Mouse (Mus musculus): ENCODE measurements around the gene Chrm3. TPM values are rescaled to one million over a fixed set of nuclear protein-coding genes. Genes with fewer than 3 reads are reported as not detected.

The Chrm3 gene
- polyA plus RNA-seq, 2 experiments: 0.98 to 1.8 TPM

DNA sequence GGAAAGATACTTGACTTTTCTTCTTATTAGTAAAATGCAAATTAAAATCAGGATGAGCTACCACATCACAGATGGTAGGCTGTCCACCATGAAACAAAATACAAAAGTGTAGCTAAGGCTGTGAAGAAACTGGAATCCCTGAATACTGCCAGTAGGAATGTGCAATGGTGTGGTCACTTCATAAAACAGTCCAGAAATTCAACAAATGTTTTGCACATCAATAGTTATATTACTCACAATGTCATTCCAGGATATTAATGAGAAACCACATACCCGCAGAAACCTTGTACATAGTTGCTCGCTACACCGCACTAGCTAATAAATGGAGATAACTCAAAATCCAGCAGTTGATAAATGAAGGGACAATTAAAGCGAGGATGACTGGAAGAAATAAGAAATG lies 447.9 kb downstream of the Chrm3 start:
- H3K9me3 ChIP-seq (ENCODE audit: control insufficient read depth, low read length): no peaks in the 10 kb centered on the region
- no peaks in the 10 kb centered on the region for H3K4me1 ChIP-seq (ENCODE audit: control insufficient read depth, insufficient read depth, low read length)
- H3K36me3 ChIP-seq (ENCODE audit: control insufficient read depth, insufficient read depth, low read length): no peaks in the 10 kb centered on the region
- no peak overlapping the region for H3K27ac ChIP-seq (replicated peaks; ENCODE audit: low read depth, low read length)
- no peak overlapping the region for H3K4me3 ChIP-seq (replicated peaks; ENCODE audit: low read length)
- no peak for TF ChIP-seq POLR2A (IDR thresholded peaks at IDR 0.05; ENCODE audit: borderline replicate concordance, extremely low read depth, insufficient read depth, insufficient read length)
- no peaks in the 10 kb centered on the region for H3K27me3 ChIP-seq (ENCODE audit: control insufficient read depth, insufficient read depth, low read length)
- H3K4me2 ChIP-seq (replicated peaks; ENCODE audit: low read depth, low read length, severe bottlenecking): no peak overlapping the region
- H3K9ac ChIP-seq (ENCODE audit: low read depth, low read length, severe bottlenecking): no peak overlapping the region
- ATAC-seq (ENCODE audit: low FRiP score, low read depth): no peak
- no peak for DNase-seq (ENCODE audit: low spot score)
- WGBS: 90% methylated on average over 4 of the region's 4 CpGs

GRCm38 (mm10) chr13:9908707-9909106 lies 451.9 kb downstream of the Chrm3 start:
- WGBS: 82% methylated on average over 2 of the region's 2 CpGs
- no peaks in the 10 kb centered on the region for H3K4me1 ChIP-seq (ENCODE audit: control insufficient read depth, insufficient read depth, low read length)
- no peak for ATAC-seq (ENCODE audit: low FRiP score, low read depth)
- H3K36me3 ChIP-seq (ENCODE audit: control insufficient read depth, insufficient read depth, low read length): no peaks in the 10 kb centered on the region
- no peak for TF ChIP-seq POLR2A (IDR thresholded peaks at IDR 0.05; ENCODE audit: borderline replicate concordance, extremely low read depth, insufficient read depth, insufficient read length)
- H3K9me3 ChIP-seq (ENCODE audit: control insufficient read depth, low read length): peaks cover 5% of the 10 kb centered on the region; the same call in 1 of the 2 replicates
- no peak overlapping the region for H3K4me3 ChIP-seq (replicated peaks; ENCODE audit: low read length)
- H3K27me3 ChIP-seq (ENCODE audit: control insufficient read depth, insufficient read depth, low read length): no peaks in the 10 kb centered on the region
- H3K9ac ChIP-seq (ENCODE audit: low read depth, low read length, severe bottlenecking): no peak overlapping the region
- no peak overlapping the region for H3K4me2 ChIP-seq (replicated peaks; ENCODE audit: low read depth, low read length, severe bottlenecking)
- H3K27ac ChIP-seq (replicated peaks; ENCODE audit: low read depth, low read length): no peak overlapping the region
- DNase-seq (ENCODE audit: low spot score): no peak

DNA sequence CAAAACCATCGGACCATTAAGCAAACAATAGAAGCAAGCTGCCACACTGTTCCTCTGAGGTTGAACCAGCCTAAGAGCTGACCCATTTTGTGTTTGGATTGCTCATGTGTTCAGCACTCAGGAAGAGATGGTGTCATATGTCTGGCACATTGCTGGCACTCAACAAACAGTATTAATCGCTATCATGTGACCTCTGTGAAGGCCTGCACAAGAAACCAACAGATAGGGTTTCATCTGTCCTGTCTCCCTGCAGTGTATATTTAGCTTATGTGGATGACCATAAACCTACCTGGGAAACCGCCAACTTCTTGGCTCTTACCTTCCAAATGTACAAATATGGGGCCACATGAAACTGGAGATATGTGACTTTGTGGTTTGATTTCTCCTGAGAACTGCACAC lies 453.4 kb downstream of the Chrm3 start:
- Histone ChIP-seq H3K4me3 (replicated peaks; ENCODE audit: low read length) (no peak overlapping the region), H3K9me3 (ENCODE audit: control insufficient read depth, low read length) (peaks cover 5% of the 10 kb centered on the region; the same call in 1 of the 2 replicates), H3K4me2 (replicated peaks; ENCODE audit: low read depth, low read length, severe bottlenecking) (no peak overlapping the region), H3K27ac (replicated peaks; ENCODE audit: low read depth, low read length) (no peak overlapping the region), H3K36me3 (ENCODE audit: control insufficient read depth, insufficient read depth, low read length) (no peaks in the 10 kb centered on the region), H3K9ac (ENCODE audit: low read depth, low read length, severe bottlenecking) (no peak overlapping the region), H3K27me3 (ENCODE audit: control insufficient read depth, insufficient read depth, low read length) (no peaks in the 10 kb centered on the region), H3K4me1 (ENCODE audit: control insufficient read depth, insufficient read depth, low read length) (no peaks in the 10 kb centered on the region)
- WGBS: 76% methylated on average over 3 of the region's 3 CpGs
- no peak for TF ChIP-seq POLR2A (IDR thresholded peaks at IDR 0.05; ENCODE audit: borderline replicate concordance, extremely low read depth, insufficient read depth, insufficient read length)
- no peak for ATAC-seq (ENCODE audit: low FRiP score, low read depth)
- DNase-seq (ENCODE audit: low spot score): no peak

DNA sequence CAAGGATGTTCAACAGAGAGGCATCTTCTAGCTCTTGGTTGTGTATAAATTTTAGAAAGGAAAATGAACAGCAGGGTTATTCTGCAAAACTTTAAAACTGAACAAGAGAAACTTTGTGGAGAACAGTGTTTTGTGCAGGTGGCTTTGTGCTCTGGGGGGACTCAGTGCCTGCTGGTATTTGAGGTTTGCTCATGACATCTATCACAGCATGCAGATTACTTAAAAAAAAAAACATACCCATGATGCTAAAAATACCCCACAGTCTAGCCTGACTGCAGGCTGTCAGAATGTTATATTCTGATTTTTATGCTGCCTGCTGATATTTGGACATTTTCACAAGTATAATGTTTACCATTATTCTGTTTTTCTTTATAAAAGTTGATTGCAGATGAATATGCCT lies 456.2 kb downstream of the Chrm3 start:
- ATAC-seq (ENCODE audit: low FRiP score, low read depth) (no peak), DNase-seq (ENCODE audit: low spot score) (no peak)
- Histone ChIP-seq H3K9ac (ENCODE audit: low read depth, low read length, severe bottlenecking) (no peak overlapping the region), H3K4me1 (ENCODE audit: control insufficient read depth, insufficient read depth, low read length) (no peaks in the 10 kb centered on the region), H3K36me3 (ENCODE audit: control insufficient read depth, insufficient read depth, low read length) (no peaks in the 10 kb centered on the region), H3K4me3 (replicated peaks; ENCODE audit: low read length) (no peak overlapping the region), H3K9me3 (ENCODE audit: control insufficient read depth, low read length) (peaks cover 5% of the 10 kb centered on the region; the same call in 1 of the 2 replicates), H3K27me3 (ENCODE audit: control insufficient read depth, insufficient read depth, low read length) (no peaks in the 10 kb centered on the region), H3K4me2 (replicated peaks; ENCODE audit: low read depth, low read length, severe bottlenecking) (no peak overlapping the region), H3K27ac (replicated peaks; ENCODE audit: low read depth, low read length) (no peak overlapping the region)
- TF ChIP-seq POLR2A (IDR thresholded peaks at IDR 0.05; ENCODE audit: borderline replicate concordance, extremely low read depth, insufficient read depth, insufficient read length): no peak

- H3K36me3 ChIP-seq (ENCODE audit: control insufficient read depth, insufficient read depth, low read length): no peaks in the 10 kb centered on the region
- no peak overlapping the region for H3K4me3 ChIP-seq (replicated peaks; ENCODE audit: low read length)
- H3K27me3 ChIP-seq (ENCODE audit: control insufficient read depth, insufficient read depth, low read length): no peaks in the 10 kb centered on the region
- WGBS: 78% methylated on average over 5 of the region's 5 CpGs
- peaks cover 5% of the 10 kb centered on the region; the same call in 1 of the 2 replicates for H3K9me3 ChIP-seq (ENCODE audit: control insufficient read depth, low read length)
- TF ChIP-seq POLR2A (IDR thresholded peaks at IDR 0.05; ENCODE audit: borderline replicate concordance, extremely low read depth, insufficient read depth, insufficient read length): no peak
- no peak overlapping the region for H3K9ac ChIP-seq (ENCODE audit: low read depth, low read length, severe bottlenecking)
- H3K4me1 ChIP-seq (ENCODE audit: control insufficient read depth, insufficient read depth, low read length): no peaks in the 10 kb centered on the region
- ATAC-seq (ENCODE audit: low FRiP score, low read depth) (no peak), DNase-seq (ENCODE audit: low spot score) (no peak)
- no peak overlapping the region for H3K4me2 ChIP-seq (replicated peaks; ENCODE audit: low read depth, low read length, severe bottlenecking)
- no peak overlapping the region for H3K27ac ChIP-seq (replicated peaks; ENCODE audit: low read depth, low read length)
These were observed 459.8 kb downstream of the Chrm3 start for GRCm38 (mm10) chr13:9900653-9901385.
